Mouse (Mus musculus): ENCODE measurements around the gene Map3k19.

Map3k19 gene

GRCm38 (mm10) chr1:127854486-127855222 lies at the start of gene Map3k19:
TSS of gene Map3k19 (minus strand) at chr1:127855031.
- DNase-seq: no peak

- DNase-seq: no peak
These were observed 44.6 kb upstream of the Map3k19 start for GRCm38 (mm10) chr1:127899401-127899800.

- DNase-seq: peak; percentile 34
These were observed 14.4 kb upstream of the Map3k19 start for GRCm38 (mm10) chr1:127869276-127869675.

GRCm38 (mm10) chr1:127868300-127869261 lies 13.8 kb upstream of the Map3k19 start, which contains the start of gene Rab3gap1:
TSS of gene Rab3gap1 (plus strand) at chr1:127868773.
- DNase-seq: peak; percentile 91

GRCm38 (mm10) chr1:127863806-127864205 lies 9.0 kb upstream of the Map3k19 start:
- no peak for DNase-seq

- DNase-seq: no peak
These were observed 7.1 kb upstream of the Map3k19 start for GRCm38 (mm10) chr1:127861900-127862299.

- no peak for DNase-seq
These were observed 5.7 kb upstream of the Map3k19 start for GRCm38 (mm10) chr1:127860492-127860891.

GRCm38 (mm10) chr1:127859799-127860400 lies 5.1 kb upstream of the Map3k19 start:
- DNase-seq: no peak

GRCm38 (mm10) chr1:127858945-127859648 lies 4.3 kb upstream of the Map3k19 start:
- DNase-seq: no peak

GRCm38 (mm10) chr1:127850075-127850610 lies 4.7 kb downstream of the Map3k19 start:
- no peak for DNase-seq

GRCm38 (mm10) chr1:127845472-127845871 lies 9.4 kb downstream of the Map3k19 start:
- DNase-seq: no peak

- no peak for DNase-seq
These were observed 16.2 kb downstream of the Map3k19 start for GRCm38 (mm10) chr1:127838602-127839001.

GRCm38 (mm10) chr1:127836619-127837018 lies 18.2 kb downstream of the Map3k19 start:
- no peak for DNase-seq

GRCm38 (mm10) chr1:127834202-127834601 lies 20.6 kb downstream of the Map3k19 start:
- DNase-seq: no peak

- no peak for DNase-seq
These were observed 21.1 kb downstream of the Map3k19 start for GRCm38 (mm10) chr1:127833714-127834113.

- no peak for DNase-seq
These were observed 24.5 kb downstream of the Map3k19 start for GRCm38 (mm10) chr1:127830215-127830921.

GRCm38 (mm10) chr1:127827325-127827724 lies 27.5 kb downstream of the Map3k19 start:
- DNase-seq: peak; percentile 49

GRCm38 (mm10) chr1:127816381-127816780 lies 38.5 kb downstream of the Map3k19 start:
- no peak for DNase-seq

- no peak for DNase-seq
These were observed 41.9 kb downstream of the Map3k19 start for GRCm38 (mm10) chr1:127812929-127813328.

GRCm38 (mm10) chr1:127808671-127809070 lies 46.2 kb downstream of the Map3k19 start:
- DNase-seq: no peak

- DNase-seq: no peak
These were observed 51.9 kb downstream of the Map3k19 start for GRCm38 (mm10) chr1:127802916-127803315.

- no peak for DNase-seq
These were observed 58.1 kb downstream of the Map3k19 start for GRCm38 (mm10) chr1:127796752-127797151.
